Mouse (Mus musculus) stomach, embryonic 15.5 days (tissue): ENCODE results near the gene Cacna1e. TPM values are rescaled to one million over a fixed set of nuclear protein-coding genes. Genes with fewer than 3 reads are reported as not detected.

Experiments used
- ATAC-seq: fragments of 200-750 bp; cut with Nextera tagmentation; 2 replicates; pipeline ENCODE4 v1.8.0; 2017; ENCODE audit warnings: low read depth, moderate number of reproducible peaks, moderate TSS enrichment; ENCODE audit not compliant: insufficient read depth, low FRiP score
- H3K27ac ChIP-seq: fragments of 300-500 bp; sonication (generic); 2 replicates; pipeline ENCODE4 v1.5.1; 2015; ENCODE audit warnings: mild to moderate bottlenecking, inconsistent platforms
- H3K27me3 ChIP-seq: fragments of 300-500 bp; sonication (generic); replicated peaks from 2 replicates; pipeline ENCODE4 v1.6.1; 2015; ENCODE audit warnings: inconsistent platforms
- H3K36me3 ChIP-seq: fragments of 300-500 bp; sonication (generic); 2 replicates; pipeline ENCODE4 v1.6.1; 2015; ENCODE audit warnings: inconsistent platforms
- H3K4me1 ChIP-seq: fragments of 300-500 bp; sonication (generic); 2 replicates; pipeline ENCODE4 v1.6.1; 2015; ENCODE audit warnings: inconsistent platforms
- H3K4me2 ChIP-seq: fragments of 300-500 bp; sonication (generic); 2 replicates; pipeline ENCODE4 v1.6.1; 2015; ENCODE audit warnings: mild to moderate bottlenecking, inconsistent platforms
- H3K4me3 ChIP-seq: fragments of 300-500 bp; sonication (generic); replicated peaks from 2 replicates; pipeline ENCODE4 v1.5.1; 2015; ENCODE audit warnings: inconsistent platforms
- H3K9ac ChIP-seq: fragments of 300-500 bp; sonication (generic); 2 replicates; pipeline ENCODE4 v1.6.1; 2015; ENCODE audit warnings: inconsistent platforms
- H3K9me3 ChIP-seq: fragments of 300-500 bp; sonication (generic); 2 replicates; pipeline ENCODE4 v1.6.1; 2016; ENCODE audit warnings: inconsistent platforms
- WGBS: fragments of 180-500 bp; shearing (Covaris S2); methylation state at CpG from one replicate; pipeline ENCODE4 v1.1.7; 2015; 5-methylcytosine and 5-hydroxymethylcytosine counted together
- polyA plus RNA-seq: library from polyadenylated mRNA; unstranded; fragments of >200 nt; fragmentation: Nextera tagmentation; extraction: Ambion mirVana; gene quantifications from 2 replicates; pipeline ENCODE4 v1.2.1, GENCODE M21; 2015

Cacna1e gene
- polyA plus RNA-seq, 1 experiment from 2014 or later = 1.3 TPM

DNA sequence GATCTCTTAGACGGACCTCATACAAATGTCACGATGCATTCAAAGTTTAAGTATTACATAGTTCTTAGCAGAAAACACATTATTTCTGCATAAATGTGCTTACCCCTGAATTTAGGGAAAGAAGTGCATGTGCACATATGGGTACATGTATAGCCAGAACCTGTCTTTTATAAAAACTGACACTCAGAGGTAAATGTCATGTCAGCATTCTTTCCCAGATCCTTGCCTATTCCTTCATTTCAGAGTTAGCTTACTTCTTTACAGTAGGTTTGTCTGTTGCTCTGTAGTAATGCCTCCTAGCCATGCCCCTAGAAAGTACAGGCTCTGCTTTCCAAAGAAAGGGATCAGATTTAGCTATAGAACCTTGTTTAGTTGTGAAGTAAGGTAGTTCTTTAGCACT, 369.0 kb downstream of the Cacna1e start:
- no peak overlapping the region for H3K4me2 ChIP-seq
- no peak for ATAC-seq
- no peaks in the 10 kb centered on the region for H3K27me3 ChIP-seq
- H3K27ac ChIP-seq = no peak overlapping the region
- H3K4me1 ChIP-seq = no peaks in the 10 kb centered on the region
- no peak overlapping the region for H3K4me3 ChIP-seq
- H3K9ac ChIP-seq = no peak overlapping the region
- no peaks in the 10 kb centered on the region for H3K9me3 ChIP-seq
- WGBS = 84% methylated on average over 2 of the region's 2 CpGs
- no peaks in the 10 kb centered on the region for H3K36me3 ChIP-seq

DNA sequence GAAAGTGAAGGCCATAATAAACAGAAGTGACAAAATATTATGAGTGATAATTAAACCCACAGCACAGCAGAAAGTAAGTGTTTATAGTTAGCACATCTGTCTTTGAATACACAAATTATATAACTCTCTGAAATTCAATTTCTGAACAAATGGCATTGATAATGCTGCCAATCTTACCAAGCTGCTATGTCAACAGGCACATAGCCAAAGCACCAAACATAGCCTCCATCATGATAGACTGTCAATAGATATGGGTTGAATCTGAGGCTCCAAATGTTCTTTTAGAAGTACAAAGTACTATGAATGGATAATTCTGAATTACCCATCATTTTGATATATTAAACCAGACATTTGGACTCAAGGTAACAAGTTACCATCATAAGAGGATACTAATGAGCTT, 372.6 kb downstream of the Cacna1e start:
- no peak overlapping the region for H3K27ac ChIP-seq
- no peak for ATAC-seq
- H3K4me2 ChIP-seq = no peak overlapping the region
- no peak overlapping the region for H3K4me3 ChIP-seq
- H3K4me1 ChIP-seq = no peaks in the 10 kb centered on the region
- H3K36me3 ChIP-seq = no peaks in the 10 kb centered on the region
- H3K9me3 ChIP-seq = no peaks in the 10 kb centered on the region
- no peaks in the 10 kb centered on the region for H3K27me3 ChIP-seq
- H3K9ac ChIP-seq = no peak overlapping the region

DNA sequence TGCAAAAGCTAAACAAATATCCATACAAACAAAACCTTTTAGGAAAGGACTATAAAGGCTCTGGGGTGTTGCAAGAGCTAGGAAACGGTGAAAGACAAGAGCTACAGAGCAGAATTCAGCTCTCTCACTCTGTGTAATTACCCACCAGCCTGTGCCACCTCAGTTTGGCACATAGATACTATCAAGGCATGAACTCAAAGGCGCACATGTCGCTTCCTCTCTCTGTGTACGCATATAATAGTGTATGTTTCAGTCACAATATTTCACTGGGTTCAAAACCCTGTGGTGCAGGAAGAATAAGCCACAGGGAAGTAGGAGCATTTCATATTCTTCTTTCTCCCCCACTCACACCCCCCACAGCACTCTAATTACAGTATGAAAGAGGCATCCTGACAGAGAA, 380.3 kb downstream of the Cacna1e start:
- WGBS = 66% methylated on average over 4 of the region's 4 CpGs
- Histone ChIP-seq H3K27ac (no peak overlapping the region), H3K4me3 (no peak overlapping the region), H3K27me3 (no peaks in the 10 kb centered on the region), H3K9ac (no peak overlapping the region), H3K36me3 (no peaks in the 10 kb centered on the region), H3K4me2 (no peak overlapping the region), H3K4me1 (no peaks in the 10 kb centered on the region), H3K9me3 (no peaks in the 10 kb centered on the region)
- no peak for ATAC-seq

DNA sequence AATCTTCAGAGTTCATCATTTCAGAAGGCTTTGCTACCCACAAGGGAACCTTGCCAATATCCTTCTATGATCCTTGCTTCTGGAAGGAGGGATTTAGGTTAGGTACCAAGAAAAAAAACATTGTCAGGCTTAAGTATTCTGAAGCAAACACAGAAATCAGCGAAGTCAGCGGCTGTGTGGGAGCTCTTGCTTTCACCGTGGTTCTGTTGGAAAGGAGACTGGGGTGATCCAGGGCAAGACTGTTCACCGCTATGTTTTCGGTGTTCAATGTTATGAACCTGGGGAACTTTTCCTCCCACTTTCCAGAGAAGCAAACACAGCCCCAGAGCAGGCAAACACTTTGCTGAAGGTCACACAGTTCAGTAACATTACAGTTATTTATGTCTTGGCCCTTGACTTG, 383.4 kb downstream of the Cacna1e start:
- 52% methylated on average over 5 of the region's 5 CpGs for WGBS
- Histone ChIP-seq H3K4me2 (no peak overlapping the region), H3K4me1 (no peaks in the 10 kb centered on the region), H3K9me3 (no peaks in the 10 kb centered on the region), H3K27me3 (no peaks in the 10 kb centered on the region), H3K4me3 (no peak overlapping the region), H3K27ac (no peak overlapping the region), H3K9ac (no peak overlapping the region), H3K36me3 (no peaks in the 10 kb centered on the region)
- no peak for ATAC-seq

DNA sequence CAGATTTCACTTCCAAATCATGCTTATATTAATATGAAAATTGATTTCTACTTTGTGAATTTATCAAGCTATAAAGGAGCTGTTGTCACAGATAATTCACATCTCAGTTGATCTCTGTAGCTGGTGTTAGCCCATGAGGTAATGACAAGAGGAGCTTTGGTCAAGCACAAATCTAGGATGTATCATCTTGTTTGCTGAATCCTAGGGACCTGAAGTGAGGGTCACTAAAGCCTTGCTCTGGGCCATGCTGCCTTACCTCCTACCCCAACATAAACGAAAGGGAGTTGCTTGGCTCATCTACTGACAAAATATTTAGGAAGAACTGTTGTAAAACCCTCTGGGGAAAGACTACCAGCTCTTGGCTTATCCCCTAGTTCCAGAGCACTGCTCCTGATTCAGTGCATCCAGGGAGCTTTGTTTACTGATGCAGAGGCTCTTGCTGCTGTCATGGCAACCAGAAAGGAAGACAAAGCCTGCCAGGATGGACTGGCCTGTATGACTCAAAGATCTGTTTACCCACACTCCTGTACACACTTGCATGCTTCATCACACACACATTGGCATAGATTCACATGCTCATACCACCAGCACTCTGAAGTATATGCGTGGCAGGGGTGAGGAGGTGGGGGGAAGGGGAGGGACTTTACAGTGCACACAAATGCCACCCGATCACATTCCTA, 384.0 kb downstream of the Cacna1e start:
- H3K9me3 ChIP-seq = no peaks in the 10 kb centered on the region
- no peaks in the 10 kb centered on the region for H3K4me1 ChIP-seq
- H3K36me3 ChIP-seq = no peaks in the 10 kb centered on the region
- ATAC-seq = no peak
- no peak overlapping the region for H3K4me3 ChIP-seq
- H3K4me2 ChIP-seq = no peak overlapping the region
- no peaks in the 10 kb centered on the region for H3K27me3 ChIP-seq
- no peak overlapping the region for H3K9ac ChIP-seq
- WGBS = 55% methylated on average over 3 of the region's 3 CpGs
- H3K27ac ChIP-seq = no peak overlapping the region

DNA sequence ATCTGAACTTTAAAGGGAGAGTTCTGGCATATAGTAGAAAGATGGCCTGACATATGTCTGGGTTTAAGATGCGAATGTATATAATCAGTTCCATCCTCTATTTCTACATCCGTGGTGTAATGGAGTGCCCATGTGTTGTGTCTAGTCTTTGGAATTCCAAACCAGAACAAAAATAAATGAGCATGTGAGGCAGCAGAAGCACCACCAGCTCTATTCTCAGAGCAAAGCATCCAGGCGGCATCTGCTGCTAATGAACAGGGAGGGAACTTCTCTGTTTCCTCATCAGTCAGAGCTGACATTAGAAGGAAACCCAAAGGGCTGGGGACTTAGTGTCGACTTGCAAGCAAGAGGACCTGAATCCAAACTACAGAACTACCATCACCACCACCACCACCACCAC, 385.5 kb downstream of the Cacna1e start:
- Histone ChIP-seq H3K4me3 (no peak overlapping the region), H3K9me3 (no peaks in the 10 kb centered on the region), H3K4me1 (no peaks in the 10 kb centered on the region), H3K27me3 (no peaks in the 10 kb centered on the region), H3K4me2 (no peak overlapping the region), H3K9ac (no peak overlapping the region), H3K27ac (no peak overlapping the region), H3K36me3 (no peaks in the 10 kb centered on the region)
- 60% methylated on average over 4 of the region's 4 CpGs for WGBS
- ATAC-seq = no peak

DNA sequence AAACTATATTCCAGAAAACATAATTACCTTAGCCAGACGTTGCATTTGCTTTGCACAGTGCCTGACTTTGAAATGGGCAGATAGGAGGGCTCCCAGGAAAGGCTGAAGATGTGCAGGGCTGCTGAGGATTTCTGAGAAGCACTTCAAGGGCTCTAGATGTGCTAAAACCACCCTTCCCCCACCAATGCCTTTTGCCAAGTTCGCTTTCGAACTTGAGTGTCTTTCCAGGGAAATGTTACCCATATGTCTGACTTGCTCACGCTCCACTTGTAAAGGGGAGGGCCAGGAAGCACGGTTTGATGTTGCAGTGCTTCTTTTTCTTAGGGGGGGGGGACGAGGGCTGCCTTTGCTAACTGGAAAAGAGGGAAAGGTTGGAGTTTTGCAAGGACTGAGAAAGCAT, 393.2 kb downstream of the Cacna1e start:
- Histone ChIP-seq H3K4me1 (no peaks in the 10 kb centered on the region), H3K9me3 (no peaks in the 10 kb centered on the region), H3K27me3 (no peaks in the 10 kb centered on the region), H3K27ac (no peak overlapping the region), H3K4me2 (no peak overlapping the region), H3K36me3 (no peaks in the 10 kb centered on the region), H3K4me3 (no peak overlapping the region), H3K9ac (no peak overlapping the region)
- WGBS = 43% methylated on average over 6 of the region's 6 CpGs
- ATAC-seq = no peak

DNA sequence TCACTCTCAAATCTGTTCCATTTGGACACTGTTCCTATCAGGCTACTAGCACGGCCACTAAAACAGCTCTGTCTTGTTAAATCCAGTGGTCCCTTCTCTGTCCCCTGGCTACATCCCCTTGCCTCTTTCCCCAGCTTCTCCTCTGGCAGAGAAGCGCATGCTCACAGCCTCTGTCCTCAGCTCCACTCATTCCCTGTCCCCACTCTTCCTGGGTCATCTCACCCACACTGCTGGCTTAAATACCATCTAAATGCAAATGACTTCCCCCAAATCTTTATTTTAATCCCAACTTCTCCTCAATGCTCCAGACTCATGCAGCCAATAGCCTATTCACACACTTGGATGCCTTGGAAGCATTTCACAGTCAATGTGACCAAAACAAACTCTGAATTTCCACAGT, 407.6 kb downstream of the Cacna1e start:
- 86% methylated on average over 2 of the region's 2 CpGs for WGBS
- Histone ChIP-seq H3K27me3 (no peaks in the 10 kb centered on the region), H3K36me3 (no peaks in the 10 kb centered on the region), H3K9me3 (no peaks in the 10 kb centered on the region), H3K4me2 (no peak overlapping the region), H3K9ac (no peak overlapping the region), H3K27ac (no peak overlapping the region), H3K4me1 (no peaks in the 10 kb centered on the region), H3K4me3 (no peak overlapping the region)
- no peak for ATAC-seq

DNA sequence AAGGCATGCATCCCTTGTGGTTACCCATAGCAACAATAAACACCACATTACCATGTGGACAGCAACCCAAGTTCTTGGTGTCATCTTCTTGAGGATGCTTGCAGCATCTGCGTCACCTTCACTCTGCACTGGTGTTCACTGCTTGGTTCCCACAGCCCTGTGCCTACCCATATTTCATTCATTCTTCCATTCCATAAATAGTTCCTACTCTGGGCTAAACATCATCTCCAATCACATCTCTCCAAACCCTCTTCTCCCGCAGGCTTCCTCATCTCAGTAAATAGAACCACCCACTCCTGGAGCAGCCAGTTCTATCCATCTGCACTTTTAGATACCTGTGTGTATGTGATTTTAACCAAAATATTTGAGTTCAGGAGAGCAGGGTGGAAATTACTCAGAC, 408.6 kb downstream of the Cacna1e start:
- H3K9ac ChIP-seq = no peak overlapping the region
- H3K4me3 ChIP-seq = no peak overlapping the region
- H3K27ac ChIP-seq = no peak overlapping the region
- WGBS = 82% methylated on average over 2 of the region's 2 CpGs
- no peaks in the 10 kb centered on the region for H3K36me3 ChIP-seq
- H3K4me2 ChIP-seq = no peak overlapping the region
- no peaks in the 10 kb centered on the region for H3K4me1 ChIP-seq
- ATAC-seq = no peak
- no peaks in the 10 kb centered on the region for H3K9me3 ChIP-seq
- H3K27me3 ChIP-seq = no peaks in the 10 kb centered on the region

DNA sequence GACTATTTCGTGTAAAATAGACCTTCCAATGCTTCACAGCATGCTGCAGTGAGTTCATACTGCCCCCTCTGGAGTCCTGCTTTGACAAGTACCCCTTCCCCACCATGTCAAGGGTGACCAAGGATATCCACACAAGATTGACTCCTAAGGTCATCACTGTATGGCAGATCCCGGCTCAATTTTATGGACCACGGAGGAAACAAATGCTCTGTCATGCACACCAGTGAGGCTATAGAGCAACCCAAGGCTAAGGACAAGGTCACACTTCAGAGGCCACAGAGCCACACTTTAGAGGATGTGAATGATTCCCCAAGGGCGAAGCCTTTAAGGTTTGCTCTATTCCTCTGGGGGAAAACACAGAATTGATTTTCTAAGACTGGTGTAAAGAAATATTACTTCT, 410.1 kb downstream of the Cacna1e start:
- H3K4me2 ChIP-seq = no peak overlapping the region
- H3K27me3 ChIP-seq = no peaks in the 10 kb centered on the region
- H3K4me1 ChIP-seq = no peaks in the 10 kb centered on the region
- H3K4me3 ChIP-seq = no peak overlapping the region
- H3K36me3 ChIP-seq = no peaks in the 10 kb centered on the region
- ATAC-seq = no peak
- H3K27ac ChIP-seq = no peak overlapping the region
- no peak overlapping the region for H3K9ac ChIP-seq
- no peaks in the 10 kb centered on the region for H3K9me3 ChIP-seq
- 64% methylated on average over 4 of the region's 4 CpGs for WGBS

DNA sequence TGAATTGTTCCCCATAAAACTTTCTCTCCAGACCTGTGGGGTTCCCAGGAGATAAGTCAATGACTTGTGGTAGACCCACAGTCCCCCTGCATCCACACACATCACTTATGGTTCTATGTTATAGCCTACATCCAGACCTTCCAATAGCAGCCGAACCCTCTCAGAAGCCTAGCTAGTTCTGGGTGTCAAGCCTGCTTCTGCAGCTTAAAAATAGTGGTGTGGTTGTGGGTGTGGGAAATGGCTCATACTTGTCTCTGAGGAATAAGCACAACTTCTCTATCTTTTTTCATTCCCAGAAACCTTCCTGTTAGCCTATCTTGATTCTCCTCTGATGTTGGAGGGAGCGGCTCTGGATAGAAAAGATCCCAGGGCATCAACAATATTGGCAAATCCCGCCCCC, 417.0 kb downstream of the Cacna1e start:
- Histone ChIP-seq H3K9ac (no peak overlapping the region), H3K27ac (no peak overlapping the region), H3K9me3 (no peaks in the 10 kb centered on the region), H3K36me3 (no peaks in the 10 kb centered on the region), H3K4me3 (no peak overlapping the region), H3K4me1 (no peaks in the 10 kb centered on the region), H3K4me2 (no peak overlapping the region), H3K27me3 (no peaks in the 10 kb centered on the region)
- WGBS = 81% methylated on average over 3 of the region's 3 CpGs
- no peak for ATAC-seq

DNA sequence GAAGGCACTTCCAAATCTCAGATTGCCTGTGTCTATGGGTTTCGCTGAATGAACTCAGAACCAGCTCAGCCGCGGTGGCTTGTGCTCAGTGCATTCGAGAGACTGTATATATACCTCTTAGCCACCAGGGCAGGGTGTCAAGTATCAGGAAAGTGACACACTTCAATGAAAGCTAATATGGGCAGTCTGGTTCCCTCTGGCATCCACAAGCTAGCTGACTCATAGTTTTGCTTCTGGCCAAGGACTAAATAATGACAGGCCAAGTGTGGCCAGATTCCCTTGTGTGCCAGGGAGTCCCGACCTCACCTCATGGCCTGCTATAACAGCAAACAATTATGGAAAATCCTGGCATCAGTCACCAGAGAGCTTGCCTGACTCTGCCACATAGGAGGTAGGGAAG, 422.8 kb downstream of the Cacna1e start:
- Histone ChIP-seq H3K9me3 (no peaks in the 10 kb centered on the region), H3K36me3 (no peaks in the 10 kb centered on the region), H3K9ac (no peak overlapping the region), H3K27ac (no peak overlapping the region), H3K4me2 (no peak overlapping the region), H3K4me1 (no peaks in the 10 kb centered on the region), H3K4me3 (no peak overlapping the region), H3K27me3 (no peaks in the 10 kb centered on the region)
- ATAC-seq = no peak
- WGBS = 75% methylated on average over 5 of the region's 5 CpGs

DNA sequence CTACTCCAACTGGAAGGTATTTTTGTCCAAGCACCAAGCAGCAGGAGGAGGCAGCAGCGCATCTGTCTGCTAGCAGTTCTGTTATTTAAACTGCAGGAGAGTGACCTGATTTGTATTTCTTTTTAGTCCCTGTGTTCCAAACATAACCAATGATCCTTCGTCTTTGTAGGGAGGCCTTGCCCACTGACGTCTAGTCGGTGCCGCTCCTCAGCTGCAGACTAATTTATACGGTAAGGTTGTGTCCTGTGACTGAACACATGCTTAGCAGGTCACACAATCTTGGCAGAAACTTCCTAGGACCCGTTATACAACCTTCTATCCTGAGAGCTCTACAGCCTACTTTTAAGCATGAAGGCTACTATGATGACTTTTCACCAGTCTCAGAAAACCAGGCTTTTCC, 424.2 kb downstream of the Cacna1e start:
- Histone ChIP-seq H3K4me3 (no peak overlapping the region), H3K27me3 (no peaks in the 10 kb centered on the region), H3K27ac (no peak overlapping the region), H3K4me2 (no peak overlapping the region), H3K9me3 (no peaks in the 10 kb centered on the region), H3K4me1 (no peaks in the 10 kb centered on the region), H3K36me3 (no peaks in the 10 kb centered on the region), H3K9ac (no peak overlapping the region)
- WGBS = 80% methylated on average over 7 of the region's 7 CpGs
- no peak for ATAC-seq
